Mouse (Mus musculus) liver, postnatal 0 days (tissue): ENCODE data around the gene Atp6v0a2. TPM values are rescaled to one million over a fixed set of nuclear protein-coding genes. Genes with fewer than 3 reads are reported as not detected.
"Not testable (repeated sequence)": the region's sequence is repeated elsewhere in the genome, so short reads cannot be mapped to it uniquely, and the experiment has no call there.

Experiments
- ATAC-seq: fragments of 200-750 bp; cut with Nextera tagmentation; 2 replicates; pipeline ENCODE4 v1.8.0; 2017; ENCODE audit warnings: mild to moderate bottlenecking, moderate library complexity
- DNase-seq: peaks from one replicate; pipeline ENCODE4 v3.0.0-alpha.2; 2016
- H3K27ac ChIP-seq: fragments of 300-500 bp; sonication (generic); 2 replicates; pipeline ENCODE4 v1.5.1; 2014; ENCODE audit warnings: antibody characterized with exemption, moderate library complexity, mild to moderate bottlenecking, low read depth
- H3K27me3 ChIP-seq: fragments of 300-500 bp; sonication (generic); 2 replicates; pipeline ENCODE4 v1.6.1; 2014; ENCODE audit warnings: low read length, control low read depth, mixed read lengths; ENCODE audit not compliant: insufficient read depth
- H3K36me3 ChIP-seq: fragments of 300-500 bp; sonication (generic); replicated peaks from 2 replicates; pipeline ENCODE4 v1.6.1; 2014; ENCODE audit warnings: mild to moderate bottlenecking, control low read depth, low read length, moderate library complexity, mixed read lengths; ENCODE audit not compliant: insufficient read depth
- H3K4me1 ChIP-seq: fragments of 300-500 bp; sonication (generic); 2 replicates; pipeline ENCODE4 v1.6.1; 2014; ENCODE audit warnings: antibody characterized with exemption, mild to moderate bottlenecking, control low read depth; ENCODE audit not compliant: insufficient read depth
- H3K4me2 ChIP-seq: fragments of 300-500 bp; sonication (generic); 2 replicates; pipeline ENCODE4 v1.6.1; 2014; ENCODE audit warnings: low read depth, mild to moderate bottlenecking, low read length, moderate library complexity, mixed read lengths
- H3K4me3 ChIP-seq: fragments of 300-500 bp; sonication (generic); 2 replicates; pipeline ENCODE4 v1.5.1; 2014; ENCODE audit warnings: low read depth, low read length
- H3K9ac ChIP-seq: fragments of 300-500 bp; sonication (generic); replicated peaks from 2 replicates; pipeline ENCODE4 v1.6.1; 2014; ENCODE audit warnings: mild to moderate bottlenecking, moderate library complexity
- H3K9me3 ChIP-seq: fragments of 300-500 bp; sonication (generic); 2 replicates; pipeline ENCODE4 v1.6.1; 2016; ENCODE audit warnings: mild to moderate bottlenecking, control low read depth, low read length, mixed read lengths
- CTCF ChIP-seq: sonication (generic); IDR thresholded peaks from 2 replicates; pipeline ENCODE4 v1.5.1; 2016; ENCODE audit warnings: antibody characterized with exemption, low read depth
- EP300 ChIP-seq: IDR thresholded peaks from 2 replicates; pipeline ENCODE4 v1.6.1; 2016; ENCODE audit warnings: antibody characterized with exemption, low read depth, mild to moderate bottlenecking
- WGBS: fragments of 180-500 bp; shearing (Covaris S2); extraction: QIAGEN DNeasy Blood & Tissue Kit; methylation state at CpG from one replicate; pipeline ENCODE4 v1.1.7; 2014; ENCODE audit not compliant: insufficient replicate concordance; 5-methylcytosine and 5-hydroxymethylcytosine counted together
- polyA plus RNA-seq: library from polyadenylated mRNA; unstranded; fragments of >200 nt; fragmentation: Nextera tagmentation; extraction: Ambion mirVana; gene quantifications from 2 replicates; pipeline ENCODE4 v1.2.1, GENCODE M21; 2015

Gene Atp6v0a2
- polyA plus RNA-seq, 1 experiment from 2014 or later: 12.4 TPM

DNA sequence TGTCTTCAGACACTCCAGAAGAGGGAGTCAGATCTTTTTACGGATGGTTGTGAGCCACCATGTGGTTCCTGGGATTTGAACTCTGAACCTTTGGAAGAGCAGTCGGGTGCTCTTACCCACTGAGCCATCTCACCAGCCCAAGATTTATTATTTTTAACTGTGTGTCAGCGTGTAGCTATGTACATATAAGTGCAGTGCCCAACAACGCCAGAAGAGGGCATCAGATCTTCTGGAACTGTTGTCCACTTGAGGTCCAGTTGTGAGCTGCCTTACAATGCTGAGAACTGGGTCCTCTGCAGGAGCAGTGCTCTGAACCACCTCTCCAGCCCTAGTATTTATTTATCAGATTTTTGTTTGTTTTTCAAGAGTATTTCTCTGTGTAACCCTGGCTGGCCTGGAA lies 6.7 kb downstream of the Atp6v0a2 start:
- H3K4me1 ChIP-seq, H3K9me3 ChIP-seq, H3K27ac ChIP-seq, H3K4me2 ChIP-seq, DNase-seq, H3K27me3 ChIP-seq, ATAC-seq, H3K4me3 ChIP-seq, H3K9ac ChIP-seq: not testable (repeated sequence)
- TF ChIP-seq CTCF: peak; percentile 43
- 81% methylated on average over 4 of the region's 4 CpGs for WGBS
- peaks cover 48% of the 10 kb centered on the region for H3K36me3 ChIP-seq

DNA sequence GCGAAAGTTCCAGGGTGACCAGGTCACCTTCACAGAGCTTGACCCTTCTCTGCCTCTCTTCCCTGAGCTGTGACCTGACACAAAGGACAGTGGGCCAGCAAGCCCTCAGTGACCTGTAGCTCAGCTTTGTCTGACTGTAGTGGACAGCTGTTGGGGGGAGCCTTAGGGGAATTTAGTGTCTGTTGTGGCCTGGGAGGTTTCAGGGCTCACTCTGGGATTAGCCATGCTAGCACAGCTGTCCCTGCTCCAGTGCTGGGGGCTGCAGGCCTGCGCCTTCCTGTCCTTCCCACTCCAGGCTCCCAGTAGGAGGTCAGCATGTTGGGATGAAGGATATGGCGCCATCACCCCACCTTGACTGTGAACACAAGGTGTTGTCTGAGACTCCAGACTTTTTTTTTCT lies 7.8 kb downstream of the Atp6v0a2 start:
- 84% methylated on average over 3 of the region's 3 CpGs for WGBS
- peaks cover 53% of the 10 kb centered on the region for H3K36me3 ChIP-seq
- ATAC-seq: no peak

DNA sequence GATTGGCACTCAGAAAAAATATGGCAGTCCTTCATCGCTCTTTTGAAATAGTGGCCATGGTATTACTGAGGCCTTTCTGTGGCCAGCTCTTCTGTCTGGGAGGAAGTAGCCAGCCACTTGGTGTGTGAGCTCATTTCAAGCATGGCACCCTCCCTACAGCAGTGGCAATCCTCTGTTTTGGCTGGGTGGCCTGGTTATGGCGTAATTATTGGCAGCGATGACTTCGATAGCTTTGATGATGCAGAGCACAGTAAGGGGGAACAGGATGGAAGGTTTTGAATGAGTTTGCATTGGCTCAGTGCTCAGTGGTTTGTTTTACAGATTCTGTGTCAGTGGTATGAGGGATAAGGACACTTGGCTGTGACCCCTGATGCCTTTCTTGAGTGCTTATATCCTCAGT lies 8.3 kb downstream of the Atp6v0a2 start:
- H3K36me3 ChIP-seq: peaks cover 59% of the 10 kb centered on the region

More for the DNA sequence above, 7.8 kb downstream of the Atp6v0a2 start:
- Histone ChIP-seq H3K27me3 (no peaks in the 10 kb centered on the region), H3K9ac (no peak overlapping the region), H3K4me1 (no peaks in the 10 kb centered on the region), H3K4me3 (no peak overlapping the region), H3K4me2 (no peak overlapping the region), H3K27ac (no peak overlapping the region), H3K9me3 (no peaks in the 10 kb centered on the region)
- no peak for TF ChIP-seq EP300
- no peak for TF ChIP-seq CTCF
- no peak for DNase-seq

DNA sequence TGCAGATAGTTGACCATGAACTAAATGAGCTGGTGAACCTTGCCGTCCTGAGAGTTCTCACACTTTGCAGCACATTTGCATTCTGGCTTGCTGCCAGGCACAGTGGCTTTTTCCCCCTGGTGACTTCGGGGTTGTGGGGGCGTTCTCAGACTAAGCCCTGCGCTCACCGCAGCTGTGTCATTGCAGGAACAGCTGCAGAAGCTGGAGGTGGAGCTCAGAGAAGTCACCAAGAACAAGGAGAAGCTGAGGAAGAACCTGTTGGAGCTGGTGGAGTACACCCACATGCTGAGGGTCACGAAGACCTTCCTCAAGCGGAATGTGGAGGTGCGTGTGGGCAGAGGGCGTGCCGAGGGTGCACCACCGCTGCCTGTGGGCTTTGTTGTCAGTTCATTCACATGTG lies 8.9 kb downstream of the Atp6v0a2 start:
- DNase-seq (no peak), ATAC-seq (no peak)
- H3K4me1 ChIP-seq: no peaks in the 10 kb centered on the region
- H3K27me3 ChIP-seq: no peaks in the 10 kb centered on the region
- WGBS: 80% methylated on average over 11 of the region's 11 CpGs
- H3K4me2 ChIP-seq: no peak overlapping the region
- no peak overlapping the region for H3K4me3 ChIP-seq
- H3K9me3 ChIP-seq: no peaks in the 10 kb centered on the region
- no peak for TF ChIP-seq CTCF
- no peak for TF ChIP-seq EP300
- H3K9ac ChIP-seq: no peak overlapping the region
- peaks cover 65% of the 10 kb centered on the region for H3K36me3 ChIP-seq
- no peak overlapping the region for H3K27ac ChIP-seq

More for the DNA sequence above, 8.3 kb downstream of the Atp6v0a2 start:
- Histone ChIP-seq H3K27ac (no peak overlapping the region), H3K27me3 (no peaks in the 10 kb centered on the region), H3K4me1 (no peaks in the 10 kb centered on the region), H3K4me2 (no peak overlapping the region), H3K9me3 (no peaks in the 10 kb centered on the region), H3K4me3 (no peak overlapping the region), H3K9ac (no peak overlapping the region)
- DNase-seq (no peak), ATAC-seq (no peak)
- WGBS: 92% methylated on average over 4 of the region's 4 CpGs
- no peak for TF ChIP-seq CTCF
- TF ChIP-seq EP300: no peak

DNA sequence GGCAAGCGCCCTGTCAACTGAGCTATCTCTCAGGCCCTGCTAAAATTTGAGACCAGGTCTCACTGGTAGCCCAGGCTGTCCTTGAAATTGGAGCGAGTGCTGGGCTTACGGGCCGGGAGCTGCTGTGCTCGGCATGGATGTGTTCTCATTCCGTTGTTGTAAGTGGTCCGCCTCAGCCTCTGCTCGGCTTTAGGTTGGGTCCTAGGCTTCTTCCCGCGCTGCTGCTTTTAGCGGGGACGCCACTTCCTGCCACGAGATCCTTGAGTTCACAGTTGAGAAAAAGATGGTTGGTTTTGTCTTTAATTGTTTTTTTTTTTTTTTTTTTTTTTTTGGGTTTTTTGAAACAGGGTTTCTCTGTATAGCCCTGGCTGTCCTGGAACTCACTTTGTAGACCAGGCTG lies 9.5 kb downstream of the Atp6v0a2 start:
- WGBS: 93% methylated on average over 13 of the region's 13 CpGs
- no peak overlapping the region for H3K4me2 ChIP-seq
- H3K27me3 ChIP-seq: no peaks in the 10 kb centered on the region
- no peaks in the 10 kb centered on the region for H3K4me1 ChIP-seq
- ATAC-seq (no peak), DNase-seq (no peak)
- peaks cover 70% of the 10 kb centered on the region for H3K36me3 ChIP-seq
- no peaks in the 10 kb centered on the region for H3K9me3 ChIP-seq
- H3K4me3 ChIP-seq: no peak overlapping the region
- H3K27ac ChIP-seq: no peak overlapping the region
- no peak overlapping the region for H3K9ac ChIP-seq
- no peak for TF ChIP-seq EP300
- no peak for TF ChIP-seq CTCF

DNA sequence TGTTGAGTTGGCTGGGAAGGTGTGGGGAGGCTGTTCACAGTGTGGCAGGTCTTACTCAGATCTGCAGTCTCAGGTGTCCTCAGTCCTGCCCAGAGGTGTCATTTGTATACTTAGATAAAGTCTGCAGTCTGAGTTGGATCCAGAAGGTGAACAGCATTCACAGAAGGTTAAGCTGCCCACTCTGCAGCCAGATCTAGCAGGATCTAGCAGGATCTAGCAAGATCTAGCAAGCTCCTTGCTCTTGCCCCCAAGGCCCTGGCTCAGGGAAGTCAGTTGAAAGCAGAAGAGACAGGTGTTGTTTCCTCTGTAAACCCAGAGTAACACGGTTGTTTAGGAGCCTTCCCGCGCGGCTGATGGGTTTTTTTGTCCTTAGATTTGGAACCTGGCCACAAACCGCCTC lies 85.4 kb downstream of the Atp6v0a2 start:
- Histone ChIP-seq H3K36me3 (peaks cover 38% of the 10 kb centered on the region), H3K4me3 (no peak overlapping the region), H3K27me3 (no peaks in the 10 kb centered on the region), H3K4me2 (no peak overlapping the region), H3K4me1 (no peaks in the 10 kb centered on the region), H3K9ac (no peak overlapping the region), H3K27ac (no peak overlapping the region), H3K9me3 (no peaks in the 10 kb centered on the region)
- WGBS: 90% methylated on average over 5 of the region's 5 CpGs
- DNase-seq (no peak), ATAC-seq (no peak)
- TF ChIP-seq CTCF: no peak
- no peak for TF ChIP-seq EP300

DNA sequence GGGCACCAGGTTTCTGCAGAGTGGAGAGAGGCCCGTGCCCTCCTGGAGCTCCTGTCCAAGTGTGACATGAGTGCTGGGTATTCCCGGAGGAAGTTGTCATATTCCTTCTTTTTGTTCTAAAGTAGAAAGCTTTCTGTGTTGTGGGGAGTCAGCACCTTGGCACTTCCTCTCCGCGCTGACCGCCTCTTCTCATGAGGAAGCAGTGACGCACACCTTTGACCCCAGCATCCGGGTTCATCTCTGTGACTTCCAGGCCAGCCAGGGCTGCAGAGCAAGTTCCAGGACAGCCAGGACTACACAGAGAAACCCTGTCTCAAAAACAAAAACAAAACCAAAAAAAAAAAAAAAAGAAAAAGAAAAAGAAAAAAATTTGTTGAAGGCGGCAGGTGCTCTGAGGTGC lies 86.8 kb downstream of the Atp6v0a2 start:
- ATAC-seq: peak; percentile 55
- peak overlapping the region; percentile 51; the same call in 1 of the 2 replicates for H3K27ac ChIP-seq
- no peaks in the 10 kb centered on the region for H3K9me3 ChIP-seq
- H3K4me2 ChIP-seq: no peak overlapping the region
- H3K4me1 ChIP-seq: no peaks in the 10 kb centered on the region
- no peaks in the 10 kb centered on the region for H3K27me3 ChIP-seq
- peaks cover 47% of the 10 kb centered on the region for H3K36me3 ChIP-seq
- peak; percentile 44 for DNase-seq
- no peak for TF ChIP-seq EP300
- no peak for TF ChIP-seq CTCF
- WGBS: 85% methylated on average over 8 of the region's 8 CpGs
- no peak overlapping the region for H3K4me3 ChIP-seq
- no peak overlapping the region for H3K9ac ChIP-seq
